Mouse (Mus musculus): Measurements from ENCODE around the gene Zfp618.

DNA sequence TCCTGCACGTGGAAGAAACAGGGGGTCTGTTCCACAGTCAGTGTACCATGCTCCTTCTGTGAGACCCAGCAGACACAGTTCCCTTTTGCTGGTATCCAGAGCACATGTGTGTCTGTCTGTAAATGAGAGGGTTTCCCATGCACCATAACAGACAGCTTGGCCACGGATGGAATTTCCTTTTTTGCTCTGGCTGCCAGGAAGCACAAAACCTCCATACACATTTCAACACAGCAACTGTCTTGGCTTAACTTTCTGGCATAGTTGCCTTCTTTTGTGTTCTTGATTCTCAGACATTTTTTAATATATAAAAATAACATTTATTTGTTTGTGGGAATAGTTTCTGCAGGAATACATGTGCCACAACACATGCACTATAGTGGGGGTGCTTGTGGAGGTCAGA lies 190.2 kb downstream of the Zfp618 start:
- TF ChIP-seq CTCF (IDR thresholded peaks at IDR 0.05; ENCODE audit: low read depth), result no peak
- no peak for TF ChIP-seq EP300 (optimal IDR thresholded peaks at IDR 0.05)
